Mouse (Mus musculus) spleen, postnatal 0 days (tissue): Measurements from ENCODE around the gene Txndc17. TPM values are rescaled to one million over a fixed set of nuclear protein-coding genes. Genes with fewer than 3 reads are reported as not detected.

ENCODE experiments used
- polyA plus RNA-seq: library from polyadenylated mRNA; unstranded; fragments of >200 nt; fragmentation: Nextera tagmentation; extraction: Ambion mirVana; gene quantifications from 2 replicates; pipeline ENCODE4 v1.2.1, GENCODE M21; 2015

Gene Txndc17
- 102 and 113 TPM in 2 replicates for polyA plus RNA-seq

GRCm38 (mm10) chr11:72207204-72207833 is at the start of gene Txndc17, which contains the start of gene 4933427D14Rik:
Gene Txndc17, plus strand, starts transcription at chr11:72207547.
Gene 4933427D14Rik, minus strand, starts transcription at chr11:72207459.

DNA sequence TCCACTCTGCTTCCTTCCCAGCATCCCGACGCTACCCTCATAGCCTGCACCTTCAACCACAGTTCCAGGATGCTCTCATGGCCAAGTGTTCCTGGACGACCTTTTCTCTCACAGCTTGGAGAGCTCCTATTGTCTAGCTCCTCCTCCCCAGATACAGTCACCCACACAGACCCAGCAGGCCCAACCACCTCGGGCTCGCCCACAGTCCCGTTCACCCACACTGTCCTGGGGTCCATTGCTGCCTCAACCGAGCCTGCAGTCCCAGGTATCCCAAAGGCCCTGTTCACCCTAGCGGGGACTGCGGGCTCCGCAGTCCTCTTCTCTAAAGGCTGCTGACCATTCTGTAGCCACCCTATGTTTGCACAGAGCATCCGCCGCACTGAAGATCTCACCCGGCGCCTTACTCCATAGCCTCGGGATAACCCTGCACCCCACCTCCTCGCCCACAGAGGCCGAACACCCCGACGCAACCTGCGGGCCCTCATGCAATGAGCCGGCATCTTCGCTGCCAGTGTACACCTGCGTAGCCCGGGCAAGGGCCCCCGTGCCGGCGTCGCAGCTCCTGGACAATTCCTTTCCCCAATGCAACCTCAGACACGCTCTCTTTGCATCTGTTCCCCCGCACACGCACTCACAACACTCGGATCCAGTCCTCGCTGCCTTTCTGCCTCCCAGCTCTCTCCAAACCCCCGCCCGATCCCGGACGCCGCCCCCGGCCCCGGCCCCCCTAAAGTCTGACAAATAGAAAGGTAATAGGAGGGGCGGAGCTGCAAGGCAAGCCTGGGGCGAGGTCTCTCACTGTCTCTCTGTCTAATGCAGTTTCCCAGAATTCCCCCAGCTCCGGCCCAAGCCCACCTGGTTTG is 775 bp upstream of the Txndc17 start, which contains the start of gene Gm43951:
Gene Gm43951 (minus strand): TSS at position 500 of the 863 bp plus-strand sequence.

GRCm38 (mm10) chr11:72215410-72215797 is 8.1 kb downstream of the Txndc17 start, which contains the start of gene Med31:
Gene Med31, minus strand, starts transcription at chr11:72215592.

Other genes starting within 250 kb of the Txndc17 start
- 0.26 and 0.47 TPM in 2 replicates for gene Aipl1, start 170.0 kb upstream of the Txndc17 start, polyA plus RNA-seq
- 15.9 and 19.8 TPM in 2 replicates for gene Pimreg, start 165.5 kb upstream of the Txndc17 start, polyA plus RNA-seq
- 0.23 and 0.47 TPM in 2 replicates for gene Pitpnm3, start 71.8 kb upstream of the Txndc17 start, polyA plus RNA-seq
- 0.06 and 0.07 TPM in 2 replicates for gene Gm43951, start 707 bp upstream of the Txndc17 start, polyA plus RNA-seq
- 6.0 and 7.7 TPM in 2 replicates for gene 4933427D14Rik, start 88 bp upstream of the Txndc17 start, polyA plus RNA-seq
- 23.3 and 26.0 TPM in 2 replicates for gene Med31, start 8.0 kb downstream of the Txndc17 start, polyA plus RNA-seq
- not detected in 2 replicates for gene Slc13a5, start 59.7 kb downstream of the Txndc17 start, polyA plus RNA-seq
- 16.4 and 28.2 TPM in 2 replicates for gene Xaf1, start 94.1 kb downstream of the Txndc17 start, polyA plus RNA-seq
- 0.07 TPM in 1 of 2 replicates, not detected in the other for gene Fbxo39, start 106.9 kb downstream of the Txndc17 start, polyA plus RNA-seq
- gene Tekt1, start 154.9 kb downstream of the Txndc17 start, polyA plus RNA-seq = not detected in 2 replicates
- 12.4 and 13.3 TPM in 2 replicates for gene Smtnl2, start 204.2 kb downstream of the Txndc17 start, polyA plus RNA-seq
- not detected in 2 replicates for gene Ggt6, start 228.0 kb downstream of the Txndc17 start, polyA plus RNA-seq
- 91.7 and 94.0 TPM in 2 replicates for gene Mybbp1a, start 233.8 kb downstream of the Txndc17 start, polyA plus RNA-seq